18 mouse cellular contexts compared by ENCODE assay signal in genomic region chr8:116500057-116500809, GRCm38 (mm10). TPM values are rescaled to one million over a fixed set of nuclear protein-coding genes. Genes with fewer than 3 reads are reported as not detected.
"Had no signal": no experiment of that assay in that cellular context is flagged by ENCODE, and none has a peak within 500 bp of the region (broad histone marks: within the 10 kb centered on the region; RNA-seq: fewer than 3 reads in every experiment).

No protein-coding gene starts in this region.

- H3K4me2 ChIP-seq: limb, embryonic 13.5 days; liver, embryonic 11.5 days; liver, embryonic 15.5 days; lung, embryonic 14.5 days; neural tube, embryonic 12.5 days had no signal

- H3K27me3 ChIP-seq: limb, embryonic 13.5 days; liver, embryonic 15.5 days; neural tube, embryonic 12.5 days had no signal

- H3K9me3 ChIP-seq: limb, embryonic 13.5 days; liver, embryonic 15.5 days; neural tube, embryonic 12.5 days had no signal

- H3K27ac ChIP-seq: layer of hippocampus, adult 2 months; limb, embryonic 13.5 days; liver, embryonic 15.5 days; midbrain, embryonic 10.5 days; neural tube, embryonic 12.5 days; stomach, postnatal 0 days had no signal

- H3K4me3 ChIP-seq: layer of hippocampus, adult 2 months; limb, embryonic 13.5 days; liver, embryonic 15.5 days; midbrain, embryonic 10.5 days; neural tube, embryonic 12.5 days had no signal

- H3K4me1 ChIP-seq: liver, embryonic 15.5 days had no signal

- H3K9ac ChIP-seq: limb, embryonic 13.5 days; liver, embryonic 15.5 days; lung, embryonic 14.5 days; neural tube, embryonic 12.5 days had no signal

- H3K36me3 ChIP-seq: limb, embryonic 13.5 days; liver, embryonic 15.5 days; midbrain, embryonic 10.5 days; neural tube, embryonic 12.5 days had no signal

- DNase-seq: kidney, postnatal 10 days; kidney, postnatal 4 days; left cerebral cortex, postnatal 4 days; lung, embryonic 14.5 days; lung, postnatal 10 days; lung, postnatal 4 days; midbrain, embryonic 14.5 days; thymus, postnatal 4 days had no signal

RNA-seq across cellular contexts. Expression of gene Dynlrb2, which starts 4.5 kb away (rescaled TPM):
- total RNA-seq: megakaryocyte, adult 5-6 weeks; monocyte, adult 5-6 weeks had no signal
- polyA plus RNA-seq: kidney, embryonic 14.5 days; limb, embryonic 13.5 days; liver, embryonic 11.5 days; liver, embryonic 15.5 days had no signal
